Mouse (Mus musculus) intestine, embryonic 16.5 days (tissue): ENCODE measurements around the gene 9130213A22Rik. TPM values are rescaled to one million over a fixed set of nuclear protein-coding genes. Genes with fewer than 3 reads are reported as not detected.

Experiments used
- ATAC-seq: fragments of 200-750 bp; cut with Nextera tagmentation; 2 replicates; pipeline ENCODE4 v1.8.0; 2017; ENCODE audit warnings: moderate TSS enrichment, moderate library complexity
- H3K27ac ChIP-seq: fragments of 300-500 bp; sonication (generic); 2 replicates; pipeline ENCODE4 v1.5.1; 2014; ENCODE audit warnings: mild to moderate bottlenecking, low read length
- H3K27me3 ChIP-seq: fragments of 300-500 bp; sonication (generic); replicated peaks from 2 replicates; pipeline ENCODE4 v1.6.1; 2014; ENCODE audit warnings: low read length, control low read depth, mixed read lengths; ENCODE audit not compliant: control insufficient read depth, insufficient read depth
- H3K36me3 ChIP-seq: fragments of 300-500 bp; sonication (generic); 2 replicates; pipeline ENCODE4 v1.6.1; 2014; ENCODE audit warnings: low read length, control low read depth; ENCODE audit not compliant: control insufficient read depth, insufficient read depth
- H3K4me1 ChIP-seq: fragments of 300-500 bp; sonication (generic); 2 replicates; pipeline ENCODE4 v1.6.1; 2014; ENCODE audit warnings: low read length, control low read depth, mixed read lengths; ENCODE audit not compliant: control insufficient read depth, insufficient read depth
- H3K4me2 ChIP-seq: fragments of 300-500 bp; sonication (generic); 2 replicates; pipeline ENCODE4 v1.6.1; 2014; ENCODE audit warnings: low read depth, low read length, control low read depth
- H3K4me3 ChIP-seq: fragments of 300-500 bp; sonication (generic); 2 replicates; pipeline ENCODE4 v1.5.1; 2014; ENCODE audit warnings: mild to moderate bottlenecking, low read length
- H3K9ac ChIP-seq: fragments of 300-500 bp; sonication (generic); 2 replicates; pipeline ENCODE4 v1.6.1; 2014; ENCODE audit warnings: low read depth, low read length
- H3K9me3 ChIP-seq: fragments of 300-500 bp; sonication (generic); 2 replicates; pipeline ENCODE4 v1.6.1; 2016; ENCODE audit warnings: low read length, control low read depth; ENCODE audit not compliant: control insufficient read depth
- WGBS: fragments of 180-500 bp; shearing (Covaris S2); extraction: QIAGEN DNeasy Blood & Tissue Kit; methylation state at CpG from one replicate; pipeline ENCODE4 v1.1.7; 2014; 5-methylcytosine and 5-hydroxymethylcytosine counted together
- polyA plus RNA-seq: library from polyadenylated mRNA; unstranded; fragments of >200 nt; fragmentation: Nextera tagmentation; extraction: Ambion mirVana; gene quantifications from 2 replicates; pipeline ENCODE4 v1.2.1, GENCODE M21; 2015

The 9130213A22Rik gene
- polyA plus RNA-seq, 1 experiment from 2014 or later: 0.29 TPM

DNA sequence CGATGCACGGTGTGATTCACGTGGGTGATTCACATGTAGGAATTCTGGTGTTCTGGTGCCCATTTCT is 3.3 kb upstream of the 9130213A22Rik start, which contains the start of gene Aloxe3:
Aloxe3 (plus strand) TSS at position 45 of the 67 bp plus-strand sequence.
- H3K27ac ChIP-seq: peak within 1 kb of the TSS; percentile 62

DNA sequence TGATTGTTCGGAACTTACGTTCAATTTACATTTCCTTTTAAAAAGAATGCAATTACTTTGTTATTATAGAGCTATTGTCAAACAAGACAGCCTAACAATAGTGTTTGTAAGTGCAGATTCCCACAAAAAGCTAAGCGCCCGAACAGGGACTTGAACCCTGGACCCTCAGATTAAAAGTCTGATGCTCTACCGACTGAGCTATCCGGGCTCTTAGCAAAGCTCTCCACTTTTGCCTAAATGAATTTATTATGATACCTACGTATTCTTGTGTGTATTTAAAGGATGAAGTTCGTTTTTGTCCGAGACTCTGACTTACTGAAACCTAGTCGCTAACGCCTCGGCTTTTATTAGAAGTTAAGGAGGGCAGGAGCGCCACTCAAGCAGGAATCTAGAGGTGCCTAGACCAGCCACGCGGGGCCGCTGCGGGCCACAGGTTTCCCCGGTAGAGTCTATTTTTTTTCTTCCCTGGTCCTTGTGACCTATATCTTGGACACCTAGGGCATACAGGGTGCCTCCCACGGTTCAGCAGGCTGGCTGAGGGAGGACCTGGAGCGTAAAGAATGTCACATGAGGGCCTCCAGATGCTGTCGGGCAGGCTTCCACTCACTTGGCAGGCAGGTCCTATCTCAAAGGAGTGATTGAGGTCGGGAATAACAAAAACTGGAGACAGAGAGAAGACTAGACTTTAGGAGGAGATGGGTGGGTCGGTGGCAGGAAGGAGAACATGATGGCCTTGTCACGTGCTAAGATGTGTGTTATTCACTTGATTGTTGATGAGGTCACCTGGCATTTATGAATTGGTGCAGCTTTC is 2.9 kb upstream of the 9130213A22Rik start:
- H3K4me3 ChIP-seq: peak overlapping the region; percentile 58
- H3K9me3 ChIP-seq: no peaks in the 10 kb centered on the region
- no peaks in the 10 kb centered on the region for H3K36me3 ChIP-seq
- no peaks in the 10 kb centered on the region for H3K27me3 ChIP-seq
- peaks cover 17% of the 10 kb centered on the region for H3K4me1 ChIP-seq
- peak overlapping the region; percentile 68 for H3K9ac ChIP-seq
- peak overlapping the region; percentile 76 for H3K4me2 ChIP-seq
- H3K27ac ChIP-seq: peak overlapping the region; percentile 62
- ATAC-seq: peak; percentile 49
- WGBS: under 1% methylated on average over 24 of the region's 24 CpGs

More for the DNA sequence above, 3.3 kb upstream of the 9130213A22Rik start, which contains the start of gene Aloxe3:
- H3K9me3 ChIP-seq: no peaks in the 10 kb centered on the region
- H3K36me3 ChIP-seq: no peaks in the 10 kb centered on the region
- peak within 1 kb of the TSS; percentile 76 for H3K4me2 ChIP-seq
- no peaks in the 10 kb centered on the region for H3K27me3 ChIP-seq
- WGBS: 0% methylated on average over 3 of the region's 3 CpGs
- ATAC-seq: no peak
- peak within 1 kb of the TSS; percentile 58 for H3K4me3 ChIP-seq
- peaks cover 13% of the 10 kb centered on the region for H3K4me1 ChIP-seq
- peak within 1 kb of the TSS; percentile 68 for H3K9ac ChIP-seq

DNA sequence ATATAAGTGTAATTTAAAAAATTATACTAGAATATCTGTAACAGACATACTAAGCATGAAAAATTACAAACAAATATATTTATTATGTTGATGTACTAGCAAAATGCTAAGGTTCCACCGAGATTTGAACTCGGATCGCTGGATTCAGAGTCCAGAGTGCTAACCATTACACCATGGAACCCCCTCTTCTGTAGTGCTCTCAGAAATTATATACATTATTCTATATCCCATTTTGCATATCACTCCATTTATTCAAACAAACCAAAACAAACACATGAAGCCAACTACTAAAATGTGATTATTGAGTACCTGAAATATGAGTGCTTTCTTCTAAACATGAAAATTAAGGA is 2.1 kb upstream of the 9130213A22Rik start:
- H3K27ac ChIP-seq: no peak overlapping the region
- H3K4me3 ChIP-seq: no peak overlapping the region; the same call in 1 of the 2 replicates
- H3K27me3 ChIP-seq: no peaks in the 10 kb centered on the region
- H3K36me3 ChIP-seq: no peaks in the 10 kb centered on the region
- peak; percentile 47 for ATAC-seq
- H3K4me2 ChIP-seq: no peak overlapping the region
- H3K9ac ChIP-seq: no peak overlapping the region
- peaks cover 23% of the 10 kb centered on the region for H3K4me1 ChIP-seq
- no peaks in the 10 kb centered on the region for H3K9me3 ChIP-seq
- WGBS: 0% methylated on average over 3 of the region's 3 CpGs

DNA sequence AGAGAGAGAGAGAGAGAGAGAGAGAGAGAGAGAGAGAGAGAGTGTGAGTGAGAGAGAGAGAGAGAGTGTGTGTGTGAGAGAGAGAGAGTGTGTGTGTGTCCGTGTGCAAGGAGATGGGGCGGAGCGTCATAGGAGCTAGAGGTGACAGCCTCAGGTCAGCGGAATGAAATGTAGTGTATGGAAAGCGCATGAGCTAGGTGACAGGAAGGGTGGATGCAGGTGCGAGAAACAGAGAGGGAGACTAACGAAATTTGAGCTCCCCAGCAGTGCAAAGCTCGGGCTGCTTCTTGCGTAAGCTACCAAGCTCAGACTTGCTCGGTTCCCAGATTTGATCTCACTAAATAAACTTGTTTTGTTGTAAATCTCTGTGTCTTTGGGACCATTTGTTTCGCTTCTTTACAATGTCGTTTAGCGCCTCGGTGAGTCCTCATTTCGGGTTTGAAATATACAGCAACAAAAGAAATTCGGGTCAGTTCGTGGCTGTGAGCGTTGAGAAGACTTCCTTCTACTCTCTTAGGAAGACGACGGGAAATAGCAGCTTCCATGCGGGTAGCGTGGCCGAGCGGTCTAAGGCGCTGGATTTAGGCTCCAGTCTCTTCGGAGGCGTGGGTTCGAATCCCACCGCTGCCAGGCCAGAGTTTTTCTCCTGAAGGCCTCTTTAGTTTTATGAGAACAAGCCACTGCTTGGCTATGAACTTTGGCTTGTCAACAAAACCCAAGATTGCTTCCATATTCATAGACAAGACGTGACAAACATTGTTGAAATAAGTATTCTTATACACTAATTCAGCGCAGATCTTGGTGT is 1.5 kb upstream of the 9130213A22Rik start:
- WGBS: under 1% methylated on average over 31 of the region's 31 CpGs
- Histone ChIP-seq H3K27ac (peak overlapping the region; percentile 89), H3K36me3 (no peaks in the 10 kb centered on the region), H3K9ac (peak overlapping the region; percentile 82), H3K4me2 (peak overlapping the region; percentile 69), H3K9me3 (no peaks in the 10 kb centered on the region), H3K4me3 (peak overlapping the region; percentile 79), H3K4me1 (peaks cover 29% of the 10 kb centered on the region), H3K27me3 (no peaks in the 10 kb centered on the region)
- peak; percentile 71 for ATAC-seq

DNA sequence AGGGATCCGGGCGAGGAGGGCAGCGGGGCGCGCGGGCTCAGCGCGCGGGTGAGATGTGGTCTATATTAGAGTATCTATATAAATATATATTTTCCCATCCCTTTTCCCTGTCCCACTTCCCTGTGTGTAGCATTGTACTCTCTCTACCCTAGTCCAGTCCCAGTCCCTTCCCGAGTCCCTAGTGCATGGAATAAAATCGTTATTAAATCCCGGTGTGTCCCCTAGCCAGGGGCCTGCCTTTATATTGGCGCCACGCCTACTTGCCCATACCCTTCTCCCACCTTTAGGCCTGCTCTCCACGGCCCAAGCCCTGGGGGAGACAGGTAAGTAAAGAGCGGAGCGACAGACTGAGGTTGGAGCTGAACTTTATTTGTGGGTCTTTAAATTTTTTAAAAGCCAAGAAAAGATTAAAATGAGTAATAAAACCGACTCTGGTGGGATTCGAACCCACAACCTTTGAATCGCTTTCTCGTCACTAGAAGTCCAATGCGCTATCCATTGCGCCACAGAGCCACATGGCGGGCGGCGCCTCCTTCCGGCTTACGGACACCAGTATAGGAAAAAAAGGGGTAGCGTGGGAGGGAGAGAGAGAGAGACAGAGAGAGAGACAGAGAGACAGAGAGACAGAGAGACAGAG is 785 bp upstream of the 9130213A22Rik start:
- H3K27me3 ChIP-seq: no peaks in the 10 kb centered on the region
- peak overlapping the region; percentile 94 for H3K27ac ChIP-seq
- 3% methylated on average over 29 of the region's 29 CpGs for WGBS
- peak overlapping the region; percentile 69 for H3K4me2 ChIP-seq
- H3K4me3 ChIP-seq: peak overlapping the region; percentile 79
- H3K4me1 ChIP-seq: peaks cover 30% of the 10 kb centered on the region
- H3K9ac ChIP-seq: peak overlapping the region; percentile 82
- H3K9me3 ChIP-seq: no peaks in the 10 kb centered on the region
- no peaks in the 10 kb centered on the region for H3K36me3 ChIP-seq
- ATAC-seq: peak; percentile 2; the same call in 1 of the 2 replicates

DNA sequence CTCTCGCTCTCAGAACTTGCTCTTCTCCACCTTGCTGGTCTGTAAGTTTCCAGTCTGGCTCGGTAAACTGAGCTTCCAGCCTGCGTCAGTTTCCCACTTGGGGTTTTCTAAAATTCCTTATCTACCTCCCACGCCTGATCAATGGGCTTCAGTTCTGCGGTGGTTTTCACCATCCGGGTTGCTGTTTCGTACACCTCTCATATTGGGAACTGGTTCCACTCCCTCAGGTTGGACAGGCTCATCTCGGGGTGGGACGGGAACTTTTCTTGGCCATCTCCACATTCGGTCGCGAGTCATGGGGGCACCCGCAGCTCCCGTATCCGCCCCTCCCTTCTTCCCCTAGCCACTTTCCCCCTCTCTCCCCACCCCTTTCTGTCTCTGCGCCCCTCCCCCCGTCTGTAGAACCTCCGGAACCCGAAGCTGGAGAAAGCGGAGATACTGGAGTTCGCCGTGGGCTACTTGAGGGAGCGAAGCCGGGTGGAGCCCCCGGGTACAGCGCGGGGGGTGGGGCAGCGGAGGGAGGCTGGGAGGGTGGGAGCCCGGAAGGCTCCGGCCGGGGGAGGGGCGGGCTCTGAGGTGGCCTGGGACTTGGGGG is 551 bp downstream of the 9130213A22Rik start:
- peak overlapping the region; percentile 82 for H3K9ac ChIP-seq
- no peaks in the 10 kb centered on the region for H3K36me3 ChIP-seq
- H3K27ac ChIP-seq: peak overlapping the region; percentile 94
- no peaks in the 10 kb centered on the region for H3K27me3 ChIP-seq
- ATAC-seq: no peak
- peak overlapping the region; percentile 69 for H3K4me2 ChIP-seq
- H3K4me1 ChIP-seq: peaks cover 36% of the 10 kb centered on the region
- under 1% methylated on average over 32 of the region's 32 CpGs for WGBS
- no peaks in the 10 kb centered on the region for H3K9me3 ChIP-seq
- peak overlapping the region; percentile 79 for H3K4me3 ChIP-seq

DNA sequence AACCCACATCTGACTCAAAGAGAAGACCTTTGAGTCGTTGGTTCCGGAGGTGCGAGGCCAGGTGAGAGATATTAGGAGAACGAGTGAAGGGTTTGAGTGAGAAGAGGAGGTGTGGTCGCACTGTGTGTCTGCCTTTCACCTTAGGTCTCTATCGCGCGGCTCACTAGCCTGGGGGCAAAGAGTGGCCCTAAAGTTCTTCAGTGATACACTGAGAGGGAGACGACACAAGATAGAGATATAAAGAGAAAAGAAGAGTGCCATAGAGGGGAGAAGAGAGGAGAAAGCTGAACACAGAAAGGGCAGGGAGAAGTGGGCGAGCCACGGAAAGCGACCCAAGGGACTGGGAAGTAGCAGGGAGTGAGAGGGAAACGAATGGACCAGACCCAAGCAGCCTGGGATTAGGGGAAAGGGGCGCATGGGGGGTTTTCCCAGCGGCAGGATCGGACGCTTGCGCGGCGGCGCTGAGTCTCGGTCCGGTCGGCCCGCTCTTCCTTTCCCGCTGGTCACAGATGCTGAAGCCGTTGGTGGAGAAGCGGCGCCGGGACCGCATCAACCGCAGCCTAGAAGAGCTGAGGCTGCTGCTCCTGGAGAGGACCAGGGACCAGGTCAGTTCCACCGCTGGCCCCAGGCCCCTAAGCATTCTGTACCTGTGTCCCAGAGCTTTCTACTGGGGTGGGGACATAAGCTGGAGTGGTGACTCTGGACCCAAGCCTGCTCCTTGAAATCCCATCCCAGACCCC is 1.2 kb downstream of the 9130213A22Rik start:
- Histone ChIP-seq H3K4me1 (peaks cover 33% of the 10 kb centered on the region), H3K9me3 (no peaks in the 10 kb centered on the region), H3K36me3 (no peaks in the 10 kb centered on the region), H3K27ac (peak overlapping the region; percentile 94; the same call in 1 of the 2 replicates), H3K9ac (peak overlapping the region; percentile 82), H3K4me2 (peak overlapping the region; percentile 69), H3K27me3 (no peaks in the 10 kb centered on the region), H3K4me3 (peak overlapping the region; percentile 79)
- ATAC-seq: no peak
- whole genome bisulfite sequencing: under 1% methylated on average over 33 of the region's 33 CpGs

DNA sequence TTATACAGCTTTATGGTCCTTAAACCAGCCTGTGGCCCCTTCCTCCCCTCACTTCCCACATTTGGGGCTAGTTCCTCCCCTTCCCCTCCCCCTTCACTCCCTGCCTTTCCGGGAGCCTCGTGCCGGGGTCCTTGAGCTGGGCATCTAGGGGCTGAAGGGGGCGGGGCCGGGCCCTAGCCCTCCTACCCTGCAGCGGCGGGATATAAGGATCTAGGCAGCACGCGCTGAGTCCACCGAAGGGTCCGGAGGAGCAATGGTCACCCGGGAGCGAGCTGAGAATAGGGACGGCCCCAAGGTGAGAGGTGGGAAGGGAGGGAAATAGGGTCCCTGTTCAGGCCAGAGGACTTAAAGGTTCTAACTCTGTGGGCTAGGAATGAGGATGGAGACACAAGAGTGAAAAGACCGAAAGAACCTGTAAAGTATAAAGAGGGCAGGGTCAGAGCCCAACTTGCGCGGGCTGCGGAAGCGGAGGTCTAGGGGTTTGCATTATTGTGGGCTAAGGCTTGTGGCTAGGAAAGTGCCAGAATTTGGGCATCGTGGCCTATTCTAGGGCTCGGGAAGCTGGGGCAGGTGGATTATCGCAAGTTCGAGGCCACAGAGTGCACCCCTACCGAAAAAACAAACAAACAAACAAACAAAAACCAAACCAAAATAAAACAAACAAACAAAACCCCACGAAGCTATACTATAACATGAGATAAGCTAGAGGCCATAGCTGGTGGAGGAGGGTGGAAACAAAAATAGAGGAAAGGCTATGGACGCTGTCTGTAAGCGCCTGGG is 2.0 kb downstream of the 9130213A22Rik start, which contains the start of gene Hes7:
Hes7 (plus strand) TSS at position 184 of the 780 bp plus-strand sequence.
- 3% methylated on average over 27 of the region's 27 CpGs for WGBS
- Histone ChIP-seq H3K27me3 (no peaks in the 10 kb centered on the region), H3K4me1 (peaks cover 30% of the 10 kb centered on the region), H3K9me3 (no peaks in the 10 kb centered on the region), H3K4me3 (peak within 1 kb of the TSS; percentile 87), H3K4me2 (peak within 1 kb of the TSS; percentile 91), H3K27ac (peak within 1 kb of the TSS; percentile 94; the same call in 1 of the 2 replicates), H3K9ac (peak within 1 kb of the TSS; percentile 82), H3K36me3 (no peaks in the 10 kb centered on the region)
- no peak for ATAC-seq
